Mouse (Mus musculus) mature B cell (primary cell): ENCODE measurements around the gene Cavin4.
"Not testable (repeated sequence)": the region's sequence is repeated elsewhere in the genome, so short reads cannot be mapped to it uniquely, and the experiment has no call there.

Experiments used
- in situ Hi-C: fragments of 300-500 bp; cut with MboI; formaldehyde crosslinking; loops from 2 replicates; pipeline ENCODE4 v1.14.3; 2019

Cavin4 gene

DNA sequence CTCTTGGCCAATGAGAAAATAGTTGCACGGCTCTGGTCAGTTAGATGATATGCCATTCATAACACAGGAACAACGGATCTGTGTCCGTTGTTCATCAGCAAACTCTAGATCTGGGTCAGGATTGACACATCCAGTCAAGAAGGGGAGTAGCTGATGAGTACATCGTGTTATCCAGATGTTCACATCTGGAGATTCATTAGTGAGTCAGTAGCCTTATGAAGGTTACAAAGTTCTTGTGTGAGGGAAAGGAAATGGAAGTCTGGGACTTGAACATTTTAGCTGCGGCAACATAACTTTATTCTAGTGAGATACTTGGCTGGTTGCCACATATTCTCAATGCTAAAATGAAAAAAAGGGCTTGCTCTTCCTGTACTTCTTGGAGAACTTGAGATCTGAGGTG is 9.6 kb downstream of the Cavin4 start:
- in situ Hi-C loops = no loop called here

DNA sequence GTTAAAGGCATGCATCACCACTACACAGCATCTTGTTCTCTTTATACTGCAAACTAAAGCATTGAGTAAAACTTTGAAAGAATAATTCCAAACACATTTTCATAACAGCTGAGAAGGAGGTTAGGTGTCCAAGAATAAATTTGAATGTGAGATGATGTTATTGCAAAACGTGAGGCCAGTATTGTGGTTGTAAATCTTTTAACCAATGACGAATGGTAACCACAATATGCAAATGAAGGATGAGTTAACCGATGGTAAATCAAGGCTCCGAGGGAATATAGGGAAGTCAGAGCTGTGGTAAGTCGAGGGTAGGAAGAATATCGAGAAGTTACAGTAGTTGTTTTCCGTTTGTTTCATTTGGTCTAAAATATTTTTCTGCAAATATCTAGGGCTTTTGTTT is 11.1 kb downstream of the Cavin4 start:
- in situ Hi-C loops = no loop called here

DNA sequence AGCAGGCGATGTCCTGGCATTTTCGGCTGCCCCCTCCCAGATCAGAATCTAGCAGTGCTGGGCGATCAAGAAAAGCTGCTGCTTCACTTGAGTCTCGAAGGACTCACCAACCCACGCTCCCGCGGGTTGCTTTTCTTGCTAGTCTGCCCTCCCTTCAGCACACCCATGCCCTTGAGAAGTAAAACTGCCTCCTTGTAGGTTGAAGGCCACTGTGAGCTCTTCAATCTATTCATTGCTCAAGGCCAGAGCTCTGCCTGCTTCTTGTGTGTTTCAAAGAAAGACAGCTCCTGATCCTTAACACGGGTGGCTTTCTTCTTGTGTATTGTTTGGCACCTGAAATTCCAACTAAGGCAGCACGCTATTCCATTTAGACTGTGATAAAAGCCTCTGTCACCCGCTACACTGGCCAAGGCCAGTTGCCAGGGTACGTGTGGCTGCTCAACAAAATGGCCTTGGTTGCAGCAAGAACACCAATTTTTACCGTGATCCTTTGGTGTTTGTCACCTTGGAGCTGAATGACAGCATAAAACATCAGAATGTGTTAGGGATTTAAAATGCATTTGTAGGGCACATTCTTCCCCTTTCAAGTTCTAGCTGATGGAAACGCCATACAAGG is 13.4 kb downstream of the Cavin4 start:
- in situ Hi-C loops = no loop called here

DNA sequence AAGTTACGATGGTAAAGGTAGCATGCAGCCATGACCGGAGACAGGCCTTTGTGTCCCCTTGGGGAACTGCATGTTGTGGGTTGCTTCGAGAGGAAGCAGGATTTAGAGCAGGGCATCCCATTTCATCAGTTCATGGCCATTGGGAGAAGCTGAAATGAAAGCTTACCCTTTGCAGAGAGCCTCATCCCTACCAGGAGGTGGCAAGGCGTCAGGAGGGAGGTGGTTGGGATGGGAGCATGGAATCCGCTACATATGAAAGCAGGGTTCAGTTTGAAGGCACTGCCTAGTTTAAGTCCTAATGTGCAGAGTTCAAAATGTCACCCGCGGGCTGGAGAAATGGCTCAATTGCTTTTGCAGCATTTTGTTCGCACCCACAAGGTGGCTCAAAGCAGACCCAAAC is 14.0 kb downstream of the Cavin4 start:
- in situ Hi-C loops = no loop called here

DNA sequence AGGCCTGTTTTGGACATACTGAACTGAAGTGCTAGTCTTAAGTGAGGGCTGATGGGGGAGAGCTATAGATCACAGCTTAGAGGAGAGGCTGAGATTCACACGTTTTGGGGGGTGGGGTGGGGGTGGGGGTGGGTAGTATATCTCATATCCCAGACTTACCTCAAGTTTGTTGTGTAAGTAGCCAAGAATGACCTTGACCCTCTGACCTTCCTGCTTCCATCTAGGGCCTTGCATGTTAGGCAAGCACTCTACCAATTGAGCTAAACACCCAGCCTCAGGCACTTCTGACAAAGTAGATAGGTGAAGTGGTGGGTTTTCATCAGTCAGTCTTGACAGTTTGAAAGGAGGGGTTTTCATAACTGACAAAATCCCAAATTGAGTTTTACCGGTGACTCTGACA is 14.5 kb downstream of the Cavin4 start:
- in situ Hi-C loops = no loop called here

DNA sequence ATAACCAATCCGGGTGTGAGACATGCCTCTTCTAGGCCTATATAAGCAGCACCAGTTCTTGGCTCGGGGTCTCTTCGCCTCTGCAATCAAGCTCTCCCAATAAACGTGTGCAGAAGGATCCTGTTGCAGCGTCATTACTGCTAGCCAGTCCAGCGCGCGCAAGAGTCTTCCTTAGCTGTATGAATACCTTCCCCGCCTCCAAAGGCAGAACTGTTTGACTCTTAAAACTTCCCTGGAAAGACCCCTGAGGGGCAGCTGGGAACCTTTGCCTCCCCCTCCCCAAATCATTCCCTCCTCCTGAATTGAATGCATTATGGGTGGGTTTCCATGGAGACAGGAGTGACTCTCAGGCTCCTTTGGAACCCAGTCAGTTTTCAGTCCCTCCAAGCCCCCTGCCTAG is 15.5 kb downstream of the Cavin4 start:
- in situ Hi-C loops = no loop called here

DNA sequence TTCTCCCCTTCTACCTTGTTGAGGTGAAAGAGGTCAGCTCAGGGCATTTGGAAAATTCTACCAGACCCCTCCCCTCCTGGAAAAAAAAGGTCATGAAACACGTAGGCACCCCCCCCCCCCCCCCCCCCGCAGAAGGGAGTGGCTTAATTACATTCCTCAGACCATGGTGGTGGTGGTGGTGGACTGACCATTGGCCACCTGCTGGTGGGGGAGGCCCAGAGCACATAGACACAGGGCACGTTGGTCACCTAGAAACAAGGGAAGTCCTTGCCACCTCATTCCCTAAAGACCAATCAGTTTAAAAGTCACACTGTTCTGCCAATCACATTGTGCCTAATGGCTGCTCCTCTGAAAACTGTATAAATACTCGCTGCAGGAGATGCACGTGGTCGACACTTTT is 16.4 kb downstream of the Cavin4 start:
- in situ Hi-C loops = not testable (repeated sequence)

DNA sequence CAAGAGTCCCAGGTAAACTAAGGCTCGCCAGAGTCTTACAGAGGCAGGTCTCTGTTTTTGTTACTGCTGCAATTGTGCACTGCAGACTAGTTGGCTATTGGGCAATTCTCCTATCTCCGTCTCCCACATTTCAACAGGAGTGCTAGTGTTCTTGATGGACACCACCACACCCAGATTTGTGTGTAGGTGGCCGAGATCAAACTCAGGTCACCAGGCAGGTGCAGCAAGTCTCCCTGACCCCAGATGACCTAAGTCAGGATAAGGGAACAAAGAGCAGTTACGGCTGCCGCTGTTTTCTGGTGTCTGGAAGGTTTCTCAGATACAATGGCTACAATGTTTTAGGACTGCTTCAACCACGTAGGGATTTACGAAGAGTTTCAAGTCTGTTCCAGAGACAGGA is 16.9 kb downstream of the Cavin4 start:
- in situ Hi-C loops = no loop called here

DNA sequence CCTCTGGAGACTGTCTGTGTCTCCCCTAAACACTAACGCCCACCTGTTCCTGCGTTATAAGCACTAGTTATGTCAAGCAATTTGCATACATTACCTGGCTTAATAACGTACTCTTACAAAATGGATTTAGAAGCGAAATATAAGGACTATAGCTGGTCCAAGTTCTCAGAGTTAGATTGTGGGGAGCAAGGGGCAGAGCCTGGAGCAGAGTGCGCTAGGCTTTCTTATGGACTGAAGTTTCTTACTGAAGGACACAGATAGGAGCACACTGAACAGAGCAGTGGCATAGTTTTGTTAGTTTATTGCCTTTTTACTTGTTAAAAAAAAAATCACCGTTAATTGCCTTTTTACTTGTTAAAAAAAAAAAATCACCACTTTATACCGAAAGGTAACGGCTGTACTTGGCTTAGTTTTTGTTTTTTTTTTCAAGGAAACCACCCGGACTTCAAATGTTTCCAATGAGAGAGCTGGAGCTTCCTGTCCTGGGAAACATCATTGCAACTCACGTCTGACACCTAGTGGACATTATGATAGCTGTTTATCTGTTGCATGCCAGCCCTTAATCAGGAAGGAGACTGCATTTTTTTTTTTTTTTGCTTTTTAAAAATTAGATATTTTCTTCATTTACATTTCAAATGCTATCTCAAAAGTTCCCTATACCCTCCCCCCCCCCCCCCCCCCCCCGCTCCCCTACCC is 17.5 kb downstream of the Cavin4 start:
- in situ Hi-C loops = no loop called here

DNA sequence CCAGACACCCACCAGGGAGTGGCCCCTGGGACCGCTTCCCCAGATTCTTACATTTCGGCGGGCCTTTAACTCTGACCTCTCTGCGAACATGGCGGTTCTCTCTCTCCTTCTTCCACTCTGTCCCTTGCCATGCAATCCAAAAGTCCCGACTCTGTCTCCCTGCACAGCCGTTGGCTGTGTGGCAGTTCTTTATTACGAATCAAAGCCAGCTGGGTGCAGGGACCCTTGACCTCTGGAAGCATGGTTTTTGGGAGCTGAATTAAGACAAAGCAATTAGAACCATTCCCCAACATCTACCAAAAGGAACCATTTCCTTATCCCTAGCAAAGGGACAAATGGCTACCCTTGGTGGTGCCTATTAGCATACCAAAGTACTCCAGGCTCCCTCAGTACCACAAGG is 19.8 kb downstream of the Cavin4 start:
- in situ Hi-C loops = no loop called here

DNA sequence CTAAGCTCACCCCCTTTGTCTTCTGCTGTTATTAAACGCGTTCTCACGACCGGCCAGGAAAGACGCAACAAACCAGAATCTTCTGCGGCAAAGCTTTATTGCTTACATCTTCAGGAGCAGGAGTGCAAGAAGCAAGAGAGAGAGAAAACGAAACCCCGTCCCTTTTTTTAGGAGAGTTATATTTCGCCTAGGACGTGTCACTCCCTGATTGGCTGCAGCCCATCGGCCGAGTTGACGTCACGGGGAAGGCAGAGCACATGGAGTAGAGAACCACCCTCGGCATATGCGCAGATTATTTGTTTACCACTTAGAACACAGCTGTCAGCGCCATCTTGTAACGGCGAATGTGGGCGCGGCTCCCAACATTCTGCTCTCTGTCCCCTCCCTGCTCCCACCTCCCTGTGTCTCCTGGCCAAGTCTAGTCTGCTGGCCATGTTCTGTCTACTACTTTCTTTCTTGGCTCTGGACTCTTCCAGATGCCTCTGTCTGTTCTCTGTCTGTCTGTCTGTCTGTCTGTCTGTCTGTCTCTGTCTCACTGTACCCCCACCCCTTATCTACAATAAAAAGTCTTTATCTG is 20.4 kb downstream of the Cavin4 start:
- in situ Hi-C loops = not testable (repeated sequence)

DNA sequence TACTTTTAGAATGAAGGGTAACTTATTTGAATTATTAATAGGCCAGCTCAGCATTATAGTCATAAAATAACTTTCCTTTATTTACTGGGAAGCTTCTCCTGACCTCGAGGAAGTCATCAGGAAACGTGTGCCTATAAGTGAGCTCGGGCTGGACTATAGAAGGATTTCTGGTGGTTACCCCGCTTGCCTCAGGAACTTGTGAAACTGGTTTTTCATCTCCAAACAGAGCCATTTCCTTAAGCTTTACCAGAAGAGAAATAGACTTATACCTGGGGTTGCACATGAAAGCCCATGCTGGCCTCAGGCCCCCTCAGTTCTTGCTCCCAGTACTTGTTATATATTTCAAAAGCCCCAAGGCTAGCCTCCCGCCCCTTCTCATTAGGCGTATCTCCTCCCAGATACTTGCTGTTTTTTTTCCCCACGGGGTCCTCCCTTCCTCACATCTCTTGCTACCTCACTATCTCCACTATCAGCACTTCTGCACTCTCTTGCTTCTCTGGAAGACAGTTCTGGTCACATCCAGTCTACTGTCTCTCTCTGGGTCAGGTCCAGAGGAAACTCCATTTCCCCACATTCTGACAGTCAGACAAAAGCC is 21.4 kb downstream of the Cavin4 start:
- in situ Hi-C loops = no loop called here

DNA sequence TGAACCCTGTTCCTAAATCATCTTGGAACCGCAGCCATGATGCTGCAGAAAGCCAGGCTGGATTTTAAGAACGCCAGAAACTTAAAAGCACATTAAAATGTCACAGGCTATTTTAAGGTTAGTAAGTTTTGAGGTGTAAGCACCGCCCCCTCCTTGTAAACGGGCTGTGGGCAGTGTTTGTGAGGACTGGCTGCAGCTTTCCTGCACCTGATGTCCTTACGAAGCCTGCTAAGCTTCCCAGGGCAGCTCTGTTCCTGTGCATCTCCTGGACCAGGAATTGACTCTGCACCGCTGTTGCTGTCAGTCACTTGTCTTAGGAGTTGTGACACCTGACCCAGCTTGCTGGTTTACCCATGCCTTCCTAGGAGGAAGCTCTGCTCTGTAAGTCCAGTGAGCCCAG is 24.8 kb downstream of the Cavin4 start:
- in situ Hi-C loops = no loop called here

DNA sequence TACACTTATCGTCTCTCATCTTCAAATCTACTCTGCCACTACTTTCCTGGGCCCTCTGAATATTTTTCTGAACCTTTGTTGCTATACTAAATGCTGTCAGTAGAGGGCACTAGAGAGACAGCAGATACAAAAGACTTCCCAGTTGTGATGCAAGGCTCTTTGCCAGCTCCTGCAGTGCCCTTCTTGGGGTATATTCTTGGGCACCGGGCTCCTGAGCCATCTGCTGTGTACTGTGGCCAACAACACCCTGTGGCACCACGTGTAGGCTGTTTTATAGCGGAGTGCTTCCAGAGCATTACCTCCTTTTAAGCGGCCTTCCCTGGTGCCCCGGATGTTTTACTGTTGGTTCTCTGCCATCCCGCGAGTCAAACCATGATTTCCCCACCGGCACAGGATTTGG is 27.3 kb downstream of the Cavin4 start:
- in situ Hi-C loops = no loop called here

DNA sequence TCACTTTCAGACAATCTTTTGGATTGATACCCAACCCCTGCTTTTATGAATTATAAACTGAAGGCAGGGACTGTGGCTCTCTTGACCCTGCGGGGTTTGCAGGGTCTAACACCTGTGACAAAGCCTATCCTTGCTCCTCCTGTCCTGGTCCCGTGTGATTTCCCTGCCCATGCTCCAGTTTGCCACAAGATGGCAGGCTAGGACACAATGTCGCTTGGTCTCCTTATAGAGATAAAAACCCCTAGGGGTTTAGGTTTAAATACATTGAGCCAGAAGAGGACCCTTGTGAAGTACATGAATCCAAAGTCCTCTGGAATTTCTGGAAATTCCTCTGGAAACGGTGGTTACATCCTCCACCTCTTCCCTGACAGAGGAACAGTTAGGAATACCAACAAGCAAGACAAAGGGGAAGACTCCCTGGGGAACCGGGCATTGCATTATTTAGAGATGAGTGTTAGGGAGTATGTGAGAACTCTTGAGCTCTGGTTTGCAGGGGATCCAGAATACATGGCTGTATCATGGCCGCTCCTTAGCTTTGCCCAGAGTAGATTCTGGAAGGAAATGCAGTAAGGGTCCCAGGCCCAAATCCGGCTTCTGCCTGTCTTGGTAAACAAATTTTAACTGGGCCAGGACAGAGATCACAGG is 28.6 kb downstream of the Cavin4 start:
- in situ Hi-C loops = no loop called here

DNA sequence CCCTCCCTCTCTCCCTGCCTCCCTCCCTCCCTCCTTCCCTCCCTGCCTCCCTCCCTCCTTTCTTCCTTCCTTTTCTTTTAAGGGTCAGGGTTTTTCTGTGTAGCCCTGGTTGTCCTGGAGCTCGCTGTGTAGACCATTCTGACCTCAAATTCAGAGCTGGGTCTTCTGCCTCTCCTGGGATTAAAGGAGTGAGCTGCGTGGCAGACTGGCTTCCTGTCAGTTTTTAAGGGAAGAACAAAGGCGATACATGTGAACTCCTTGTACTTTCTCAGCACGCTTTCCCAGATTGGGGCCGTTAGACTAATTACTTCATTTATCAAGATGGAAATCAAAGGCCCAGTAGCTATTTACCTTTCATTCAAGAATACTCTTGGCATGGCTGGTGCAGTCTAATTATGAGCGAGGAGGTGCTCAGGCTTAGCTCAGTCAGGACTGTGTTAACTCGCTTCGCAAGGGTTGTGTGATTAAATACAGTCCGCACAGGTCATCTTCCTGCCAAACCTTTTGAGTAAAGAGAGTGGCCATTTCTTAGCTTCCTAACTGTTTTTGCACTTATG is 29.5 kb downstream of the Cavin4 start:
- in situ Hi-C loops = no loop called here

DNA sequence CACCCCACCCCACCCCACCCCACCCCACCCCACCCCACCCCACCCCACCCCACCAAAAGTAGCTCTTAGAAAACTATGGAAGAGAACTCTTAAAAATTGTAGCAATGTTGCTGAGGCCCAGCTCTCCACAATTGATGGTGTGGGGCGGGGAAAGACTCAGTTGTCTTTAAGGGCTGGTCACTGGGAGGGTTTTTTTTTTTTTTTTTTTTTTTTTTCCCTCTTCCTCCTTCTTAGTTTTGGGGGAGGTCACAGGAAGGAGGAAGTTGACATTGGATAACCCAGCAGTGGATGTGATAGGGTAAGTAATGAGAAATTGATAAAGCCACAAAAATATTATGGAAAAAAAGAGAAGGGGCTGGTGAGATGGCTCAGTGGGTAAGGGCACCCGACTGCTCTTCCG is 33.4 kb downstream of the Cavin4 start:
- in situ Hi-C loops = no loop called here

DNA sequence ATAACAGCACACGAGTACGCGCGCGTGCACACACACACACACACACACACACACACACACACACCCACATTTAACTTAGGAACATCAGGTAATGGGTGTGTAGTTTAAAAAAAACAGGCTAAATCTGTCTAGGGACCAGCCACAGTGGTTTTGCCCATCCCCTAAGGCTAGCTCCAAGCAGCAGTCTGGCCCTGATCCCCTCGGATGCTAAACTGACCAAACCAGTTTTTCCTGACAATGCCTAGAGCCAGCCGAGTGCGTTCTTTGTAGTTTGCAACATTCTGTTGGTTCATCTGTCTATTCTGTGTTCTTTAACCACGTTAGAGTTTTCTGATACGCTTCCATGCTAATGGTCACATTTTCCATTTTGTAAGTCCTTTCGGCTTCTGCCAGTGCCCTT is 34.0 kb downstream of the Cavin4 start:
- in situ Hi-C loops = no loop called here

DNA sequence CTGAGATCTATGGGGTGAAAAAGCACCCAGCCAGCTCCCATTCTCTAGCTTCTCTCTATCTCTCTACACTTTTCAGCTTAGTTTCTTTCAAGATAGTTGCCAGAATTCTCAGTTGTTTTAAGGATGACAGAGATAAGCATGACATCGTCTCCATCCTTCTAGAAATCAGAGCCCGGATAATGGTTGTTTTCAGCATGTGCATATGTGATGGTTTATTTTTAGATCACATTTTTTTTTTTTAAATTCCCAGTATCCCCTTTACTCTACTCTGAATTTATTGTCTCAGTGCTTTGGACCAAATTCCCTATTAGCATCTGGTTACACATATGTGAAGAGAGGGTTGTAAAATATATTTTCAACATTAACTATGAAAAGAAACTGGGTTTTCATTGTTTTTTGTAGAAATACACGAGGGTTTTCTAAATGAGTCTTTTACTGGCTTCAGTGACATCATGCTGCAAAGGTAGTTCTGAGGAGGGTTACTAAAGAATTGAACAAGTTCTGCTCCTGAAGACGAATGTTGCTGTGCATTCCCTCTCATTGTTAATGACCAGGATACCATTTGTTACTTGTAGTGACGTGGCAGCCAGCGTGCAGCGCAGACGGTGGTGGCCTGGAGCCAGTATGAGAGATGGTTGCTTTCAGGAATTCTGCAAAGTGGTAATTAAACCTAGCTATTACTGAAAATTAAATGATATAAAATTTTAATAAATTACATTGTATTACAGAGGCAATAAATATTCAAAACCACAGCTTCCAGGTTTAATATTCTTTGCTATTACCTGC is 52.7 kb downstream of the Cavin4 start:
- in situ Hi-C loops = no loop called here

DNA sequence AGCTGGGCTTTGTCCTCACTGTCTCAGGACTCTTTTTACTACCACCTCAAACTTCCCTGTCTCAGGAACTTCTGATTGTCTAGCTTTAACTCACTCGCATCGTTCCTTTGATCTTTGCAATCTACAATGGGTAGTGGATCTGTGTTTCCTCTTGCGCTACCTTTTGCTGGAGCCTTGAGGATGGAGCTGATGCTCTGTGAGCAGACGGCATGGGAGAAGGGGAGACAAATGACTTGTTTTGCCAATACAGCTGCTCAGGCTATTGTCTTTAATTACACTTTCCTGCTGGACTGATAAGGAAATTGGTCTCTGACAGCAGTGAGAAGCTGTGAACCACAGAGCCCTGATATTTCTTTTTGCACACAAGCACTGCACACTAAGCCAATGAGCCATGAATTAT is 53.5 kb downstream of the Cavin4 start:
- in situ Hi-C loops = no loop called here
